Mouse (Mus musculus) brain, embryonic 14.5 days (tissue): ENCODE results near the gene Defb36.

Source experiments
- CTCF ChIP-seq: fragments of 200-500 bp; IDR thresholded peaks from 2 replicates; pipeline ENCODE4 v1.5.1; 2012; ENCODE audit warnings: inconsistent platforms, mild to moderate bottlenecking, moderate library complexity, borderline replicate concordance; ENCODE audit not compliant: insufficient read depth, insufficient read length; ENCODE audit errors: extremely low read depth
- POLR2A ChIP-seq: fragments of 200-500 bp; IDR thresholded peaks from 2 replicates; pipeline ENCODE4 v1.6.1; 2012; ENCODE audit warnings: mild to moderate bottlenecking, inconsistent platforms, borderline replicate concordance; ENCODE audit not compliant: poor library complexity, insufficient read depth, insufficient read length, severe bottlenecking; ENCODE audit errors: extremely low read depth

DNA sequence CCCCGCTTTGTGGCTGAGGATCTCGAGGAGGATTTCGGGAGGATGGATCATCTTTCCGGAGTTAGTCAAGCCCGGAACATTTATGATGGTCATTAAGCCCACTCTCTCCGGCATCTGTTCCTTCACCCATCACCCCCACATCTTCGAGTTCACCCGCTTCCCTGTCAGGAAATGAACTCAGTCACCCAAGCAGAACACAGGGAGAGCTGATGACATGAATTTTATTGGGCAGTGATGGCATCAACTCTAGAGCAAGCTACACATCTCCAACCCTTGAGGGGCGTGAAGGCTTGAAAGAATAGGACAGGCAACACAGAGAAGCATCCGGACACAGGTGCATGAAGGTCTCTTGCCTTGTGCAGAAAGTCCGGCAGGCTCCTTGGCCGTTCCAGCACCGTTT lies 18.0 kb downstream of the Defb36 start:
- no peak for TF ChIP-seq CTCF
- no peak for TF ChIP-seq POLR2A
